Mouse (Mus musculus) cerebellum, adult 2 months (tissue): ENCODE measurements around the gene Naga.

Experiments used
- CTCF ChIP-seq: fragments of 200-500 bp; IDR thresholded peaks from 2 replicates; pipeline ENCODE4 v1.5.1; 2011; ENCODE audit warnings: low read depth, mild to moderate bottlenecking, control low read depth, low read length, moderate library complexity, borderline replicate concordance; ENCODE audit not compliant: insufficient read depth
- POLR2A ChIP-seq: fragments of 200-500 bp; IDR thresholded peaks from 2 replicates; pipeline ENCODE4 v1.6.1; 2011; ENCODE audit warnings: low read length, control low read depth, borderline replicate concordance; ENCODE audit not compliant: insufficient read depth

GRCm38 (mm10) chr15:82325382-82325781, 13.3 kb downstream of the Naga start:
- no peak for TF ChIP-seq POLR2A
- TF ChIP-seq CTCF = no peak
